Mouse (Mus musculus): ENCODE data around the gene Mnd1. TPM values are rescaled to one million over a fixed set of nuclear protein-coding genes. Genes with fewer than 3 reads are reported as not detected.

Mnd1 gene
- polyA plus RNA-seq (2012; rRNA removed), result 1.2 TPM in 2 replicates

- peaks cover 2% of the 10 kb centered on the region; the same call in 1 of the 2 replicates for H3K4me1 ChIP-seq (ENCODE audit: control insufficient read depth, insufficient read depth, low read length)
- TF ChIP-seq CTCF (IDR thresholded peaks at IDR 0.05; ENCODE audit: control insufficient read depth, insufficient read depth, insufficient replicate concordance, low read depth, low read length), result peak; percentile 46; the same call in 1 of the 2 replicates
- TF ChIP-seq POLR2A (IDR thresholded peaks at IDR 0.05; ENCODE audit: control insufficient read depth, low read depth, low read length), result no peak
These were observed at the start of gene Mnd1 for GRCm38 (mm10) chr3:84155558-84156006. Gene Mnd1 (minus strand): TSS chr3:84155786.

GRCm38 (mm10) chr3:84204640-84205039, 49.1 kb upstream of the Mnd1 start:
- no peaks in the 10 kb centered on the region for H3K4me1 ChIP-seq (ENCODE audit: control insufficient read depth, insufficient read depth, low read length)
- no peak overlapping the region for H3K4me3 ChIP-seq (ENCODE audit: control insufficient read depth, low read depth, low read length)
- TF ChIP-seq POLR2A (IDR thresholded peaks at IDR 0.05; ENCODE audit: control insufficient read depth, low read depth, low read length) (no peak), CTCF (IDR thresholded peaks at IDR 0.05; ENCODE audit: control insufficient read depth, insufficient read depth, insufficient replicate concordance, low read depth, low read length) (no peak)
- no peak overlapping the region for H3K27ac ChIP-seq (ENCODE audit: control insufficient read depth, insufficient read depth, low read depth, low read length)
- H3K27me3 ChIP-seq (ENCODE audit: control insufficient read depth, insufficient read depth, low read length), result no peaks in the 10 kb centered on the region
- H3K36me3 ChIP-seq (ENCODE audit: control insufficient read depth, insufficient read depth, low read length), result no peaks in the 10 kb centered on the region

More at GRCm38 (mm10) chr3:84155558-84156006, at the start of gene Mnd1:
- Histone ChIP-seq H3K27ac (ENCODE audit: control insufficient read depth, insufficient read depth, low read depth, low read length) (peak within 1 kb of the TSS; percentile 56; the same call in 1 of the 2 replicates), H3K4me3 (ENCODE audit: control insufficient read depth, low read depth, low read length) (peak within 1 kb of the TSS; percentile 93), H3K27me3 (ENCODE audit: control insufficient read depth, insufficient read depth, low read length) (no peaks in the 10 kb centered on the region), H3K36me3 (ENCODE audit: control insufficient read depth, insufficient read depth, low read length) (no peaks in the 10 kb centered on the region)

- H3K27ac ChIP-seq (ENCODE audit: control insufficient read depth, insufficient read depth, low read depth, low read length), result no peak overlapping the region
- H3K4me3 ChIP-seq (ENCODE audit: control insufficient read depth, low read depth, low read length), result no peak overlapping the region
- TF ChIP-seq CTCF (IDR thresholded peaks at IDR 0.05; ENCODE audit: control insufficient read depth, insufficient read depth, insufficient replicate concordance, low read depth, low read length), result no peak
- no peak for TF ChIP-seq POLR2A (IDR thresholded peaks at IDR 0.05; ENCODE audit: control insufficient read depth, low read depth, low read length)
- H3K4me1 ChIP-seq (ENCODE audit: control insufficient read depth, insufficient read depth, low read length), result no peaks in the 10 kb centered on the region
- no peaks in the 10 kb centered on the region for H3K27me3 ChIP-seq (ENCODE audit: control insufficient read depth, insufficient read depth, low read length)
- no peaks in the 10 kb centered on the region for H3K36me3 ChIP-seq (ENCODE audit: control insufficient read depth, insufficient read depth, low read length)
These were observed 45.2 kb upstream of the Mnd1 start for GRCm38 (mm10) chr3:84200559-84201420.

- no peak overlapping the region for H3K27ac ChIP-seq (ENCODE audit: control insufficient read depth, insufficient read depth, low read depth, low read length)
- no peaks in the 10 kb centered on the region for H3K36me3 ChIP-seq (ENCODE audit: control insufficient read depth, insufficient read depth, low read length)
- TF ChIP-seq CTCF (IDR thresholded peaks at IDR 0.05; ENCODE audit: control insufficient read depth, insufficient read depth, insufficient replicate concordance, low read depth, low read length), result no peak
- no peaks in the 10 kb centered on the region for H3K27me3 ChIP-seq (ENCODE audit: control insufficient read depth, insufficient read depth, low read length)
- no peak overlapping the region for H3K4me3 ChIP-seq (ENCODE audit: control insufficient read depth, low read depth, low read length)
- H3K4me1 ChIP-seq (ENCODE audit: control insufficient read depth, insufficient read depth, low read length), result no peaks in the 10 kb centered on the region
These were observed 43.9 kb upstream of the Mnd1 start for GRCm38 (mm10) chr3:84199516-84199915.

- TF ChIP-seq CTCF (IDR thresholded peaks at IDR 0.05; ENCODE audit: control insufficient read depth, insufficient read depth, insufficient replicate concordance, low read depth, low read length) (no peak), POLR2A (IDR thresholded peaks at IDR 0.05; ENCODE audit: control insufficient read depth, low read depth, low read length) (no peak)
- Histone ChIP-seq H3K27me3 (ENCODE audit: control insufficient read depth, insufficient read depth, low read length) (no peaks in the 10 kb centered on the region), H3K4me3 (ENCODE audit: control insufficient read depth, low read depth, low read length) (no peak overlapping the region), H3K36me3 (ENCODE audit: control insufficient read depth, insufficient read depth, low read length) (no peaks in the 10 kb centered on the region), H3K27ac (ENCODE audit: control insufficient read depth, insufficient read depth, low read depth, low read length) (no peak overlapping the region), H3K4me1 (ENCODE audit: control insufficient read depth, insufficient read depth, low read length) (no peaks in the 10 kb centered on the region)
These were observed 42.6 kb upstream of the Mnd1 start for GRCm38 (mm10) chr3:84198229-84198628.

GRCm38 (mm10) chr3:84193881-84194280, 38.3 kb upstream of the Mnd1 start:
- no peak overlapping the region for H3K27ac ChIP-seq (ENCODE audit: control insufficient read depth, insufficient read depth, low read depth, low read length)
- H3K27me3 ChIP-seq (ENCODE audit: control insufficient read depth, insufficient read depth, low read length), result no peaks in the 10 kb centered on the region
- no peak overlapping the region for H3K4me3 ChIP-seq (ENCODE audit: control insufficient read depth, low read depth, low read length)
- no peaks in the 10 kb centered on the region for H3K36me3 ChIP-seq (ENCODE audit: control insufficient read depth, insufficient read depth, low read length)
- peaks cover 9% of the 10 kb centered on the region for H3K4me1 ChIP-seq (ENCODE audit: control insufficient read depth, insufficient read depth, low read length)
- TF ChIP-seq CTCF (IDR thresholded peaks at IDR 0.05; ENCODE audit: control insufficient read depth, insufficient read depth, insufficient replicate concordance, low read depth, low read length) (no peak), POLR2A (IDR thresholded peaks at IDR 0.05; ENCODE audit: control insufficient read depth, low read depth, low read length) (no peak)

- peaks cover 9% of the 10 kb centered on the region for H3K4me1 ChIP-seq (ENCODE audit: control insufficient read depth, insufficient read depth, low read length)
- H3K27me3 ChIP-seq (ENCODE audit: control insufficient read depth, insufficient read depth, low read length), result no peaks in the 10 kb centered on the region
- H3K27ac ChIP-seq (ENCODE audit: control insufficient read depth, insufficient read depth, low read depth, low read length), result no peak overlapping the region
- TF ChIP-seq POLR2A (IDR thresholded peaks at IDR 0.05; ENCODE audit: control insufficient read depth, low read depth, low read length) (no peak), CTCF (IDR thresholded peaks at IDR 0.05; ENCODE audit: control insufficient read depth, insufficient read depth, insufficient replicate concordance, low read depth, low read length) (no peak)
- H3K4me3 ChIP-seq (ENCODE audit: control insufficient read depth, low read depth, low read length), result peak overlapping the region; percentile 51
- no peaks in the 10 kb centered on the region for H3K36me3 ChIP-seq (ENCODE audit: control insufficient read depth, insufficient read depth, low read length)
These were observed 35.7 kb upstream of the Mnd1 start for GRCm38 (mm10) chr3:84191141-84191881.

Measured in testis, adult 2 months (tissue).